Mouse (Mus musculus): ENCODE results near the gene Foxn3.

Foxn3 gene

GRCm38 (mm10) chr12:99330822-99331285, 232.5 kb downstream of the Foxn3 start:
- DNase-seq (ENCODE audit: low spot score in 2 of 2), result no peak

- DNase-seq (ENCODE audit: low spot score in 2 of 2), result no peak
Measured at GRCm38 (mm10) chr12:99329301-99330257, 233.8 kb downstream of the Foxn3 start.

GRCm38 (mm10) chr12:99326157-99326556, 237.2 kb downstream of the Foxn3 start:
- no peak for DNase-seq (ENCODE audit: low spot score in 2 of 2)

DNA sequence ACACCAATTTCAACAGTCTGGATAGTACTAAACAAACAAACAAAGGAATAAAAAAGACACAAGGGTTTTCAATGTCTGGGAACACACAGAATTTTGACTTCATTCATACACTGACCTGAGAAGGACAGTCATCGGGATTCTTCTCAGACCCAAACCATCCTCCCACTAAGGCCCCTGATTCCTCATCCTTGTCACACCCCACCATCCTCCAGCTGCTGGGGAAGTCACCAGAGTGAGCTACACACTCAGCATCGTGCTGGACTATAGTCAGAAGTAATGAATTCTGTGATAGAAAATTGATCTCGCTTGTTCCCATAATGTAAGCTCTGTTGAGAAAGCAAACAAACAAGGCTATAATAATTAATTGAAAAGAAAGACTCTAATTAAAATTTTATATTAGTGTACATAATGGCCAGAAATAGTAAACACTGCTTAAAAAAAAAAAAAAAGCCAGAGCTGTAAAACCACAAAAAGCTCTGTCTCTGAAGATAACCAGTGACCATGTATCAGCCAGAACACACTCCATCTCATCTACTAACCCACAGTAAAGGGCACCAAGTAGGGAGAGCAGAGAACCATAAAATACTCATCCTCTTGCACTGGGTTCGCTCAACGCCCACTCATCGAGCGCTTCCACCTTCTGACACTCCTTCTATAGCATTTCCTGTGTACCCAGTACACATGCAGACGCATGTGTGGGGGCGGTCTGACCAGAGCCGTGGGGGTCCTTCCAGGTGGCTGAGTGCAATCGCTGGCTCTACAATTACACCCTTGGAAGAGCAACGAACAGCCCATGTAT, 241.6 kb downstream of the Foxn3 start:
- no peak for DNase-seq (ENCODE audit: low spot score in 2 of 2)

GRCm38 (mm10) chr12:99320966-99321496, 242.4 kb downstream of the Foxn3 start:
- DNase-seq (ENCODE audit: low spot score in 2 of 2), result no peak

GRCm38 (mm10) chr12:99319896-99320295, 243.5 kb downstream of the Foxn3 start:
- DNase-seq (ENCODE audit: low spot score in 2 of 2), result no peak

GRCm38 (mm10) chr12:99319171-99319570, 244.2 kb downstream of the Foxn3 start:
- no peak for DNase-seq (ENCODE audit: low spot score in 2 of 2)

GRCm38 (mm10) chr12:99315931-99316330, 247.5 kb downstream of the Foxn3 start:
- no peak for DNase-seq (ENCODE audit: low spot score in 2 of 2)

DNA sequence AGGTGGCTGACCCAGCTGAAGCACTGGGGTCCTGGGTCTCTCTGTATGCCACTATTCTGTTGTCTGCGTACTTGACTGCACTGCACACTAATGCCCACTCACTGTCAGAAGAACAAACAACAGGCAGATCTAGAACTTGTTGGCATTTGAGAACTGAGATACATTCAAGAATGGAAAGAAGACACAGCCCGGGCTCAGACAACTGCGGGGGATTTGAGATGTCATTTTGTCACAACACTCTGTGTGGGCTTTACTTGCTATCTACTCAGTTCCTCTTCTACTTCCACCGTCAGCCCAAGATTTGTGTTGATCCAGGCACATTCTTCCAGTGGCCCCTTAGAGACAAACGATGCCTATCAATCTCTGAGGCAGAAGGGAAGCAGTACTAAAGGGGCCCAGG, 248.6 kb downstream of the Foxn3 start:
- no peak for DNase-seq (ENCODE audit: low spot score in 2 of 2)

DNA sequence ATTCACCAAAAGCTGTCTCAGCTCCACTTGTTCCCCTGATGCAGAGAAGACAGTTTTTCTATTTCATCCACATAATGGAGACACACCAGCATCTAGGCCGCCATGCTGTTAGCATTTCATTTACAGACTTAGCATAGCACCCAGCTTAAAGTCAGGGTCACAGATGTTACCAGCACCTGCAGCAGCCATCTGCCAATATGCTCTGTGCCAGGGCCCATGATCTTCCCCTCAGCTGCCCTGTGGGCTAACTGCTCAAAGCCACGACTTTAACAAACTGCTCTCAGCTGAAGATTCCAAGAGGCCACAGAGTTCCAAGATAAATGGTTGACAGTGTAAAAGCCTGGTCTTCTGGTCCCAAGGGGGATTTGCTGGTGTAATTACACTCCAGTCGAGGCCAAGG, 252.1 kb downstream of the Foxn3 start:
- no peak for DNase-seq (ENCODE audit: low spot score in 2 of 2)

DNA sequence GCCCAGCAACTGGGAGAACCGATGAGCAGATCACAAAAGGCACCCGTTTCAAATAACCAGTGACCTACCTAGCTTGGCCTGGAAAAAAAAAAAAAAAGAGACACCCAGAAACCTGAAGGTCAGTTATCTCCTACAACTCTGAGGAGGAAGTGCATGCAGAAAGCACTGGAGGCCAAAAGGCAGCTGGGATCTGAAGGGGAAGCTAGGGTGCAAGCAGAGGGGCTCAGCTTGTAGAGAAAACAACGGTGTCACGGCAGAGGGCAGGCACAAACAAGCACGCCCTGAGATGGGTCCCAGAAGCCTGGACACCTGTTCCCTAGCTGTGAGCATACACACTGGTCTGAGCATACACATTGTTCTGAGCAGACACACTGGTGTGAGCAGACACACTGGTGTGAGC, 253.4 kb downstream of the Foxn3 start:
- no peak for DNase-seq (ENCODE audit: low spot score in 2 of 2)

GRCm38 (mm10) chr12:99308541-99309089, 254.8 kb downstream of the Foxn3 start:
- DNase-seq (ENCODE audit: low spot score in 2 of 2), result no peak

- no peak for DNase-seq (ENCODE audit: low spot score in 2 of 2)
Measured at GRCm38 (mm10) chr12:99306536-99307204, 256.7 kb downstream of the Foxn3 start.

GRCm38 (mm10) chr12:99305784-99306535, 257.4 kb downstream of the Foxn3 start:
- no peak for DNase-seq (ENCODE audit: low spot score in 2 of 2)

DNA sequence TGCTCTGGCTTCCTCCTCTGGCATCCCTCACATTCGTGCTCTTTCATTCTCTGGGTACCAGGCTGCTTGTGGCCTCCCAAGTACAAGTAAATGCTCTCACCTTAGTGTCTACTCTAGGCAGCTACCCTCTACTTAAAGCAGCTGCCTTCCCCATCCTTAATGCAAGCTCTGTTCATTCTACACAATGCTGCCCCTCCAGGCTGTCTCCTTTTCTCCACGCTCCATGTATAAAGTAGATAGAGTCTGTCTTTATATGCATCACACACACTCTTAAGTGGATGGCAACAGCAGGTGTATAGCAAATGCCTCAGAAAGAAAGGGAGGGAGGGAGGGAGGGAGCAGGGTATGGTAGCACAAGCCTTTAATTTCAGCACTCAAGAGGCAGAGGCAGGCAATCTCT, 258.1 kb downstream of the Foxn3 start:
- DNase-seq (ENCODE audit: low spot score in 2 of 2), result no peak

DNA sequence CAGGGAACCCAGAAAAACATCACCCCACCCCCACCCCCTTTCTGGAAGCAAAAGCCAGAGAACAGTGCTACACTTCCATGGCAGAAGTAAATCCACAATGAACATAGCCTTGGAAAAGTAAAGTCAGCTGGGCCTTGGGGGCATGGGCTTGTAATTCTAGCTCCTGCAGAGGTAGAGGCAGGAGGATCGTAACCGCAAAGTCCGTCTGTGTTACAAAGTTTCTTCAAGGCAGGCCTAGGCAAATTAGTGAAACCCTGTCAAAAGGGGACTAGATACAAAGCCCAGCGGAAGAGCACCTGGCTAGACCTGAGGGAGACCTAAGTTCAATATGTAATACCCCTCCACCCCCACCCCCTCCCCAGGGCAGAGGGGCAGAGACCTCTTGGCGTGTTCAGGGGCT, 259.3 kb downstream of the Foxn3 start:
- DNase-seq (ENCODE audit: low spot score in 2 of 2), result no peak

- DNase-seq (ENCODE audit: low spot score in 2 of 2), result no peak
Measured at GRCm38 (mm10) chr12:99303581-99303980, 259.8 kb downstream of the Foxn3 start.

DNA sequence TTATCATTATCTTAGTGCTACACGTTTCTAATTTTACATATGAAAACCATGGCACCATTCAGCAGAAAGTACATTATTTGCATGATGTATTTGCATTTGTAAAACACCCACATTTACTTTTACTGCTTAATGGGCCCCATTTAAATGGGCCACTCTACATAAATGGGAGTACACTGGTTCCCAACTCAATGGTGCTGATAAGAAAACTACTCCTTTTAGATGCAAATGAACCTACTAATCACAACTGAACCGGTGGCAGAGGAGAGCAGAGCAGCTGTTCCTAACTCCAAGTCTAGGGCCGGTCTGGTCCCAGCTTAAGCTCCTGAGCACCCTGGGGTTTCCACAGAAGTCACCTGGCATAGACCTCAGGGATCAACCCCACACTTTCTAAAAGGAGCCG, 263.5 kb downstream of the Foxn3 start:
- no peak for DNase-seq (ENCODE audit: low spot score in 2 of 2)

- no peak for DNase-seq (ENCODE audit: low spot score in 2 of 2)
Measured at GRCm38 (mm10) chr12:99298851-99299600, 264.4 kb downstream of the Foxn3 start.

- no peak for DNase-seq (ENCODE audit: low spot score in 2 of 2)
Measured at GRCm38 (mm10) chr12:99298242-99298641, 265.1 kb downstream of the Foxn3 start.
